Mouse (Mus musculus) MEL (cell line): ENCODE data around the gene Btbd11. TPM values are rescaled to one million over a fixed set of nuclear protein-coding genes. Genes with fewer than 3 reads are reported as not detected.

Experiments
- DNase-seq: peaks from one replicate; pipeline ENCODE4 v3.0.0; 2011; ENCODE audit warnings: low read depth, low spot score
- H3K27ac ChIP-seq: 2 replicates; pipeline ENCODE4 v1.5.1; 2012; ENCODE audit warnings: low read depth, mild to moderate bottlenecking, control low read depth, low read length, moderate library complexity; ENCODE audit not compliant: control insufficient read depth
- H3K27me3 ChIP-seq, 2 experiments: fragments of 150-350 bp in 1 of 2; sonication (generic) in 1 of 2; 2 replicates each; pipeline ENCODE4 v1.6.1; 2012; ENCODE audit warnings: low read length in 2 of 2, mild to moderate bottlenecking in 2 of 2, improper control_type of control experiment in 1 of 2, moderate library complexity in 1 of 2; ENCODE audit not compliant: insufficient read depth in 2 of 2, control insufficient read depth in 1 of 2
- H3K36me3 ChIP-seq, 2 experiments: 2 replicates each; pipeline ENCODE4 v1.6.1; 2012 to 2014; ENCODE audit warnings: low read length in 2 of 2, improper control_type of control experiment in 1 of 2, inconsistent platforms in 1 of 2, mild to moderate bottlenecking in 1 of 2; ENCODE audit not compliant: insufficient read depth in 2 of 2, control insufficient read depth in 1 of 2
- H3K4me1 ChIP-seq, 2 experiments: fragments of 150-350 bp in 1 of 2; sonication (generic) in 1 of 2; 2 replicates each; pipeline ENCODE4 v1.6.1; 2012; ENCODE audit warnings: low read length in 2 of 2, improper control_type of control experiment in 1 of 2, mild to moderate bottlenecking in 1 of 2; ENCODE audit not compliant: insufficient read depth in 2 of 2, control insufficient read depth in 1 of 2
- H3K4me3 ChIP-seq, 2 experiments: fragments of 150-350 bp in 1 of 2; sonication (generic) in 1 of 2; 2 replicates each; pipeline ENCODE4 v1.5.1; 2012; ENCODE audit warnings: low read depth in 2 of 2, low read length in 2 of 2, mild to moderate bottlenecking in 2 of 2, moderate library complexity in 2 of 2, control low read depth in 1 of 2, improper control_type of control experiment in 1 of 2; ENCODE audit not compliant: control insufficient read depth in 1 of 2, insufficient read depth in 1 of 2
- H3K79me2 ChIP-seq: 2 replicates; pipeline ENCODE4 v1.6.1; 2012; ENCODE audit warnings: mild to moderate bottlenecking, low read length, moderate library complexity; ENCODE audit not compliant: control insufficient read depth, poor library complexity, insufficient read depth
- H3K9ac ChIP-seq: 2 replicates; pipeline ENCODE4 v1.6.1; 2012; ENCODE audit warnings: low read depth, mild to moderate bottlenecking, control low read depth, low read length, moderate library complexity; ENCODE audit not compliant: control insufficient read depth, poor library complexity, severe bottlenecking
- H3K9me3 ChIP-seq: fragments of 150-350 bp; sonication (generic); replicated peaks from 2 replicates; pipeline ENCODE4 v1.6.1; 2012; ENCODE audit warnings: mild to moderate bottlenecking, low read length, improper control_type of control experiment, moderate library complexity; ENCODE audit not compliant: insufficient read depth
- BHLHE40 ChIP-seq: IDR thresholded peaks from 2 replicates; pipeline ENCODE4 v1.6.1; 2012; ENCODE audit warnings: low read depth, mild to moderate bottlenecking, inconsistent platforms, low read length, improper control_type of control experiment, borderline replicate concordance
- CHD2 ChIP-seq: IDR thresholded peaks from 2 replicates; pipeline ENCODE4 v1.6.1; 2011; ENCODE audit warnings: low read length, improper control_type of control experiment
- ELF1 ChIP-seq: IDR thresholded peaks from 2 replicates; pipeline ENCODE4 v1.6.1; 2014; ENCODE audit warnings: low read depth, mild to moderate bottlenecking, inconsistent platforms, low read length, improper control_type of control experiment, moderate library complexity
- HCFC1 ChIP-seq: IDR thresholded peaks from 2 replicates; pipeline ENCODE4 v1.6.1; 2012; ENCODE audit warnings: low read depth, mild to moderate bottlenecking, inconsistent platforms, low read length, improper control_type of control experiment, moderate library complexity
- KAT2A ChIP-seq: conservative IDR thresholded peaks from 2 replicates; pipeline ENCODE4 v1.6.1; 2012; ENCODE audit warnings: low read depth, low read length, improper control_type of control experiment, inconsistent platforms
- MEF2A ChIP-seq: IDR thresholded peaks from 2 replicates; pipeline ENCODE4 v1.6.1; 2014; ENCODE audit warnings: low read depth, mild to moderate bottlenecking, inconsistent platforms, low read length, improper control_type of control experiment; ENCODE audit not compliant: poor library complexity, insufficient replicate concordance, severe bottlenecking; ENCODE audit errors: extremely low read depth
- MYB ChIP-seq: IDR thresholded peaks from 2 replicates; pipeline ENCODE4 v1.6.1; 2011; ENCODE audit warnings: mild to moderate bottlenecking, low read depth, low read length, improper control_type of control experiment
- NRF1 ChIP-seq: IDR thresholded peaks from 2 replicates; pipeline ENCODE4 v1.6.1; 2014; ENCODE audit warnings: low read depth, mild to moderate bottlenecking, inconsistent platforms, low read length, improper control_type of control experiment, moderate library complexity; ENCODE audit not compliant: poor library complexity, insufficient read depth, severe bottlenecking
- POLR2A ChIP-seq, 2 experiments: IDR thresholded peaks; 2 replicates each; pipeline ENCODE4 v1.6.1; 2011 to 2012; ENCODE audit warnings: low read length in 2 of 2, mild to moderate bottlenecking in 2 of 2, control low read depth in 1 of 2, improper control_type of control experiment in 1 of 2, low read depth in 1 of 2, moderate library complexity in 1 of 2; ENCODE audit not compliant: control insufficient read depth in 1 of 2, insufficient read depth in 1 of 2, poor library complexity in 1 of 2
- POLR2AphosphoS2 ChIP-seq: IDR thresholded peaks from 2 replicates; pipeline ENCODE4 v1.6.1; 2011; ENCODE audit warnings: low read length, improper control_type of control experiment
- RCOR1 ChIP-seq: IDR thresholded peaks from 2 replicates; pipeline ENCODE4 v1.6.1; 2012; ENCODE audit warnings: low read depth, mild to moderate bottlenecking, inconsistent platforms, low read length, improper control_type of control experiment
- SIN3A ChIP-seq: IDR thresholded peaks from 2 replicates; pipeline ENCODE4 v1.6.1; 2012; ENCODE audit warnings: low read length, improper control_type of control experiment, inconsistent platforms
- TAL1 ChIP-seq: IDR thresholded peaks from 2 replicates; pipeline ENCODE4 v1.6.1; 2012; ENCODE audit warnings: mild to moderate bottlenecking, inconsistent platforms, low read length, moderate library complexity, mixed read lengths
- UBTF ChIP-seq: IDR thresholded peaks from 2 replicates; pipeline ENCODE4 v1.6.1; 2012; ENCODE audit warnings: low read depth, mild to moderate bottlenecking, inconsistent platforms, low read length, improper control_type of control experiment, moderate library complexity, borderline replicate concordance; ENCODE audit not compliant: insufficient read depth
- USF1 ChIP-seq: IDR thresholded peaks from 2 replicates; pipeline ENCODE4 v1.6.1; 2014; ENCODE audit warnings: low read depth, mild to moderate bottlenecking, inconsistent platforms, low read length, improper control_type of control experiment, moderate library complexity
- ZMIZ1 ChIP-seq: IDR thresholded peaks from 2 replicates; pipeline ENCODE4 v1.6.1; 2012; ENCODE audit warnings: low read depth, mild to moderate bottlenecking, inconsistent platforms, low read length, improper control_type of control experiment, moderate library complexity
- polyA plus RNA-seq, 2 experiments: library from polyadenylated mRNA; stranded (reverse) in 1 of 2; unstranded in 1 of 2; fragments of >175 nt in 1 of 2; fragments of >200 nt in 1 of 2; gene quantifications; 2 replicates each; pipeline versions ENCODE4 v1.2.1 to v1.2.4; 2012; ENCODE audit warnings: low replicate concordance in 2 of 2, low read depth in 1 of 2; ENCODE audit not compliant: insufficient read length in 2 of 2, insufficient read depth in 1 of 2, missing spikeins in 1 of 2
- total RNA-seq: library from RNA; depleted of rRNA; stranded (reverse); fragments of 300-350 nt; gene quantifications from 2 replicates; pipeline ENCODE4 v1.2.3, GENCODE M21; 2012

Btbd11 gene
- total and polyA plus RNA-seq, 3 experiments = not detected

GRCm38 (mm10) chr10:85468527-85468926, 81.9 kb downstream of the Btbd11 start:
- Histone ChIP-seq H3K36me3 (no peaks in the 10 kb centered on the region), H3K9ac (no peak overlapping the region), H3K27ac (no peak overlapping the region), H3K4me3 (no peak overlapping the region), H3K27me3 (no peaks in the 10 kb centered on the region)
- no peak for DNase-seq
- no peak for TF ChIP-seq CHD2
- no peak for TF ChIP-seq BHLHE40
- no peak for TF ChIP-seq UBTF
- no peak for TF ChIP-seq RCOR1
- TF ChIP-seq MEF2A = no peak
- no peak for TF ChIP-seq NRF1
- no peak for TF ChIP-seq TAL1
- TF ChIP-seq KAT2A = no peak
- no peak for TF ChIP-seq MYB
- no peak for TF ChIP-seq ZMIZ1
- TF ChIP-seq ELF1 = no peak
- TF ChIP-seq POLR2A (IDR thresholded peaks at IDR 0.05; ENCODE audit: control insufficient read depth in 1 of 2, insufficient read depth in 1 of 2, low read depth in 1 of 2, low read length in 2 of 2, poor library complexity in 1 of 2) = no peak
- no peak for TF ChIP-seq POLR2AphosphoS2
- no peak for TF ChIP-seq HCFC1
- TF ChIP-seq SIN3A = no peak
- TF ChIP-seq, all 39 proteins: peak for 0
- H3K79me2 ChIP-seq = no peaks in the 10 kb centered on the region
- H3K9me3 ChIP-seq = no peaks in the 10 kb centered on the region
- H3K4me1 ChIP-seq = no peaks in the 10 kb centered on the region

DNA sequence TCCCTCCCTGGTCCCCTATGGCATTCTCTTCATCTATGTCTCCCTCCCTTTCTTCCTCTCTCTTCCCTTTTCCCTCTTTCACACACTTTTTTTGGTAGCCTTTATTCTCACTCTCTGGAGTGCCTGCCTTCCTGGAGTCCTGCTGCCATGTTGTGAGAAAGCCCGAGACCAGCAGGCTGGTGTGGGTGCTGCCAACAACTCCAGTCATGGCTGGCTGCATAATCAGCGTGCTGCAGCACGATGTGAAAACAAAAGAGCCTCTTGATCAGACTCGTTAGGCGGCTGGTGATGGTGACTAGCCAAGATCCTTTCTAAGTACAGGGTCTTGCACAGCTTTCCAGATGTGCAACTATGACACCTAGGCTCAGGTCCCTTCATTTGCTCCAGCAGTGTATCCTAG, 82.7 kb downstream of the Btbd11 start:
- DNase-seq = no peak
- no peak overlapping the region for H3K4me3 ChIP-seq
- H3K36me3 ChIP-seq = no peaks in the 10 kb centered on the region
- no peaks in the 10 kb centered on the region for H3K27me3 ChIP-seq
- no peaks in the 10 kb centered on the region for H3K79me2 ChIP-seq
- H3K9me3 ChIP-seq = no peaks in the 10 kb centered on the region
- no peaks in the 10 kb centered on the region for H3K4me1 ChIP-seq
- TF ChIP-seq USF1 = no peak
- no peak for TF ChIP-seq UBTF
- TF ChIP-seq MEF2A = no peak
- no peak overlapping the region for H3K9ac ChIP-seq
- H3K27ac ChIP-seq = no peak overlapping the region
